Mouse (Mus musculus) right cerebral cortex, postnatal 36 days (tissue): Measurements from ENCODE around the gene Vnn3.

ENCODE experiments used
- DNase-seq, 2 experiments: peaks; one replicate each; pipeline ENCODE4 v3.0.0; 2022; ENCODE audit warnings: low spot score in 2 of 2, mixed read lengths in 1 of 2

Gene Vnn3

GRCm38 (mm10) chr10:23892987-23893386 is 41.7 kb downstream of the Vnn3 start:
- DNase-seq = no peak

- no peak for DNase-seq
Measured at GRCm38 (mm10) chr10:23894601-23895349, 43.5 kb downstream of the Vnn3 start, which contains the start of gene Vnn1. Gene Vnn1 (plus strand): TSS chr10:23894688.

GRCm38 (mm10) chr10:23895376-23895775 is 44.1 kb downstream of the Vnn3 start:
- DNase-seq = no peak

- no peak for DNase-seq
Measured at GRCm38 (mm10) chr10:23901119-23901518, 49.9 kb downstream of the Vnn3 start.

GRCm38 (mm10) chr10:23905661-23906060 is 54.4 kb downstream of the Vnn3 start:
- no peak for DNase-seq
